Mouse (Mus musculus) urinary bladder, postnatal 0 days (tissue): ENCODE data around the gene Gm10715. TPM values are rescaled to one million over a fixed set of nuclear protein-coding genes. Genes with fewer than 3 reads are reported as not detected.

Source experiments
- microRNA-seq: library from miRNA; unstranded; fragments of <30 nt; microRNA quantifications from one replicate; pipeline ENCODE4, GENCODE M21; 2016
- polyA plus RNA-seq: library from polyadenylated mRNA; unstranded; fragments of >200 nt; fragmentation: Nextera tagmentation; extraction: Ambion mirVana; gene quantifications from 2 replicates; pipeline ENCODE4 v1.2.1, GENCODE M21; 2015

Gm10715 gene
- not detected in 2 replicates for polyA plus RNA-seq

DNA sequence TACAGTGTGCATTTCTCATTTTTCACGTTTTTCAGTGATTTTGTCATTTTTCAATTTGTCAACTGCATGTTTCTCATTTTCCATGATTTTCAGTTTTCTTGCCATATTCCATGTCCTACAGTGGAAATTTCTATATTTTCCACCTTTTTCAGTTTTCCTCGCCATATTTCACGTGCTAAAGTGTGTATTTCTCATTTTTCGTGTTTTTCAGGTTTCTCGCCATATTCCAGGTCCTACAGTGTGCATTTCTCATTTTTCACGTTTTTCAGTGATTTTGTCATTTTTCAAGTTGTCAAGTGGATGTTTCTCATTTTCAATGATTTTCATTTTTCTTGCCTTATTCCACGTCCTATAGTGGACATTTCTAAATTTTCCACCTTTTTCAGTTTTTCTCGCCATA, at the start of gene Gm10715:
Gene Gm10715 (plus strand): TSS at position 301 of the 400 bp plus-strand sequence.

DNA sequence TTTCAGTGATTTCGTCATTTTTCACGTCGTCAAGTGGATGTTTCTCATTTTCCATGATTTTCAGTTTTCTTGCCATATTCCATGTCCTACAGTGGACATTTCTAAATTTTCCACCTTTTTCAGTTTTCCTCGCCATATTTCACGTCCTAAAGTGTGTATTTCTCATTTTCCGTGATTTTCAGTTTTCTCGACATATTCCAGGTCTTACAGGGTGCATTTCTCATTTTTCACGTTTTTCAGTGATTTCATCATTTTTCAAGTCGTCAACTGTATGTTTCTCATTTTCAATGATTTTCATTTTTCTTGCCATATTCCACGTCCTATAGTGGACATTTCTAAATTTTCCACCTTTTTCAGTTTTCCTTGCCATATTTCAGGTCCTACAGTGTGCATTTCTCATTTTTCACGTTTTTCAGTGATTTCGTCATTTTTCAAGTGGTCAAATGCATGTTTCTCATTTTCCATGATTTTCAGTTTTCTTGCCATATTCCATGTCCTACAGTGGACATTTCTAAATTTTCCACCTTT, 36.2 kb upstream of the Gm10715 start, which contains the start of gene Gm10722:
Gene Gm10722 (plus strand): TSS at position 478 of the 528 bp plus-strand sequence.

DNA sequence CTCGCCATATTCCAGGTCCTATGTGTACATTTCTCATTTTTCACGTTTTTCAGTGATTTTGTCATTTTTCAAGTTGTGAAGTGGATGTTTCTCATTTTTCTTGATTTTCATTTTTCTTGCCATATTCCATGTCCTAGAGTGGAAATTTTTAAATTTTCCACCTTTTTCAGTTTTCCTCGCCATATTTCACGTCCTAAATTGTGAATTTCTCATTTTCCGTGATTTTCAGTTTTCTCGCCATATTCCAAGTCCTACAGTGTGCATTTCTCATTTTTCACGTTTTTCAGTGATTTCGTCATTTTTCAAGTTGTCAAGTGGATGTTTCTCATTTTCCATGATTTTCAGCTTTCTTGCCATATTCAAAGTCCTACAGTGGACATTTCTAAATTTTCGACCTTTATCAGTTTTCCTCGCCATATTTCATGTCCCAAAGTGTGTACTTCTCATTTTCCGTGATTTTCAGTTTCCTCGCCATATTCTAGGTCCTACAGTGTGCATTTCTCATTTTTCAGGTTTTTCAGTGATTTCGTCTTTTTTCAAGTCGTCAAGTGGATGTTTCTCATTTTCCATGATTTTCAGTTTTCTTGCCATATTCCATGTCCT, 33.8 kb upstream of the Gm10715 start, which contains the start of gene Gm11168:
Gene Gm11168 (plus strand): TSS at position 553 of the 603 bp plus-strand sequence.

DNA sequence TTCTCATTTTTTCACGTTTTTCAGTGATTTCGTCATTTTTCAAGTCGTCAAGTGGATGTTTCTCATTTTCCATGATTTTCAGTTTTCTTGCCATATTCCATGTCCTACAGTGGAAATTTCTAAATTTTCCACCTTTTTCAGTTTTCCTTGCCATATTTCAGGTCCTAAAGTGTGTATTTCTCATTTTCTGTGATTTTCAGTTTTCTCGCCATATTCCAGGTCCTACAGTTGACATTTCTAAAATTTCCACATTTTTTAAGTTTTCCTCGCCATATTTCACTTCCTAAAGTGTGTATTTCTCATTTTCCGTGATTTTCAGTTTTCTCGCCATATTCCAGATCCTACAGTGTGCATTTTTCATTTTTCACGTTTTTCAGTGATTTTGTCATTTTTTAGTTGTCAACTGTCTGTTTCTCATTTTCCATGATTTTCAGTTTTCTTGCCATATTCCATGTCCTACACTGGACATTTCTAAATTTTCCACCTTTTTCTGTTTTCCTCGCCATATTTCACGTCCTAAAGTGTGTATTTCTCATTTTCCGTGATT, 23.9 kb upstream of the Gm10715 start, which contains the start of gene Gm10721:
Gene Gm10721 (plus strand): TSS at position 408 of the 547 bp plus-strand sequence.

DNA sequence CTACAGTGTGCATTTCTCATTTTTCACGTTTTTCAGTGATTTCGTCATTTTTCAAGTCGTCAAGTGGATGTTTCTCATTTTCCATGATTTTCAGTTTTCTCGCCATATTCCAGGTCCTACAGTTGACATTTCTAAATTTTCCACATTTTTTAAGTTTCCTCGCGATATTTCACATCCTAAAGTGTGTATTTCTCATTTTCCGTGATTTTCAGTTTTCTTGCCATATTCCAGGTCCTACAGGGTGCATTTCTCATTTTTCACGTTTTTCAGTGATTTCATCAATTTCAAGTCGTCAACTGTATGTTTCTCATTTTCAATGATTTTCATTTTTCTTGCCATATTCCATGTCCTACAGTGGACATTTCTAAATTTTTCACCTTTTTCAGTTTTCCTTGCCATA, 21.3 kb upstream of the Gm10715 start, which contains the start of gene Gm10720:
Gene Gm10720 (plus strand): TSS at position 301 of the 400 bp plus-strand sequence.

DNA sequence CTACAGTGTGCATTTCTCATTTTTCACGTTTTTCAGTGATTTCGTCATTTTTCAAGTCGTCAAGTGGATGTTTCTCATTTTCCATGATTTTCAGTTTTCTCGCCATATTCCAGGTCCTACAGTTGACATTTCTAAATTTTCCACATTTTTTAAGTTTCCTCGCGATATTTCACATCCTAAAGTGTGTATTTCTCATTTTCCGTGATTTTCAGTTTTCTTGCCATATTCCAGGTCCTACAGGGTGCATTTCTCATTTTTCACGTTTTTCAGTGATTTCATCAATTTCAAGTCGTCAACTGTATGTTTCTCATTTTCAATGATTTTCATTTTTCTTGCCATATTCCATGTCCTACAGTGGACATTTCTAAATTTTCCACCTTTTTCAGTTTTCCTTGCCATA, 19.6 kb upstream of the Gm10715 start, which contains the start of gene Gm10719:
Gene Gm10719 (plus strand): TSS at position 301 of the 400 bp plus-strand sequence.

DNA sequence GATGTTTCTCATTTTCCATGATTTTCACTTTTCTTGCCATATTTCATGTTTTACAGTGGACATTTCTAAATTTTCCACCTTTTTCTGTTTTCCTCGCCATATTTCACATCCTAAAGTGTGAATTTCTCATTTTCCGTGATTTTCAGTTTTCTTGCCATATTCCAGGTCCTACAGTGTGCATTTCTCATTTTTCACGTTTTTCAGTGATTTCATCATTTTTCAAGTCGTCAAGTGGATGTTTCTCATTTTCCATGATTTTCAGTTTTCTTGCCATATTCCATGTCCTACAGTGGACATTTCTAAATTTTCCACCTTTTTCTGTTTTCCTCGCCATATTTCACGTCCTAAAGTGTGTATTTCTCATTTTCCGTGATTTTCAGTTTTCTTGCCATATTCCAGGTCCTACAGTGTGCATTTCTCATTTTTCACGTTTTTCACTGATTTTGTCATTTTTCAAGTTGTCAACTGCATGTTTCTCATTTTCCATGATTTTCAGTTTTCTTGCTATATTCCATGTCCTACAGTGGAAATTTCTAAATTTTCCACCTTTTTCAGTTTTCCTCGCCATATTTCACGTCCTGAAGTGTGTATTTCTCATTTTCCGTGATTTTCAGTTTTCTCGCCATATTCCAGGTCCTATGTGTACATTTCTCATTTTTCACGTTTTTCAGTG, 13.2 kb upstream of the Gm10715 start, which contains the start of gene Gm10718:
Gene Gm10718 (plus strand): TSS at position 236 of the 673 bp plus-strand sequence.

DNA sequence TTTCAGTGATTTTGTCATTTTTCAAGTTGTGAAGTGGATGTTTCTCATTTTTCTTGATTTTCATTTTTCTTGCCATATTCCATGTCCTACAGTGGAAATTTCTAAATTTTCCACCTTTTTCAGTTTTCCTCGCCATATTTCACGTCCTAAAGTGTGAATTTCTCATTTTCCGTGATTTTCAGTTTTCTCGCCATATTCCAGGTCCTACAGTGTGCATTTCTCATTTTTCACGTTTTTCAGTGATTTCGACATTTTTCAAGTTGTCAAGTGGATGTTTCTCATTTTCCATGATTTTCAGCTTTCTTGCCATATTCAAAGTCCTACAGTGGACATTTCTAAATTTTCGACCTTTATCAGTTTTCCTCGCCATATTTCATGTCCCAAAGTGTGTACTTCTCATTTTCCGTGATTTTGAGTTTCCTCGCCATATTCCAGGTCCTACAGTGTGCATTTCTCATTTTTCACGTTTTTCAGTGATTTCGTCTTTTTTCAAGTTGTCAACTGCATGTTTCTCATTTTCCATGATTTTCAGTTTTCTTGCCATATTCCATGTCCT, 11.7 kb upstream of the Gm10715 start, which contains the start of gene Gm10717:
Gene Gm10717 (plus strand): TSS at position 506 of the 556 bp plus-strand sequence.

DNA sequence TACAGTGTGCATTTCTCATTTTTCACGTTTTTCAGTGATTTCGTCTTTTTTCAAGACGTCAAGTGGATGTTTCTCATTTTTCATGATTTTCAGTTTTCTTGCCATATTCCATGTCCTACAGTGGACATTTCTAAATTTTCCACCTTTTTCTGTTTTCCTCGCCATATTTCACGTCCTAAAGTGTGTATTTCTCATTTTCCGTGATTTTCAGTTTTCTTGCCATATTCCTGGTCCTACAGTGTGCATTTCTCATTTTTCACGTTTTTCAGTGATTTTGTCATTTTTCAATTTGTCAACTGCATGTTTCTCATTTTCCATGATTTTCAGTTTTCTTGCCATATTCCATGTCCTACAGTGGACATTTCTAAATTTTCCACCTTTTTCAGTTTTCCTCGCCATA, 2.4 kb upstream of the Gm10715 start, which contains the start of gene Gm17535:
Gene Gm17535 (plus strand): TSS at position 301 of the 400 bp plus-strand sequence.

Small RNA genes within 50 kb of the gene (microRNA-seq; reads per million reads assigned to microRNA genes)
- not detected for gene Mir101c

Other genes starting within 250 kb of the Gm10715 start
- not detected in 2 replicates for gene Gm10722, start 36.0 kb upstream of the Gm10715 start, polyA plus RNA-seq
- gene Gm11168, start 33.5 kb upstream of the Gm10715 start, polyA plus RNA-seq: 0.25 TPM in 1 of 2 replicates, not detected in the other
- gene Gm10721, start 23.7 kb upstream of the Gm10715 start, polyA plus RNA-seq: 0.20 TPM in 1 of 2 replicates, not detected in the other
- not detected in 2 replicates for gene Gm10720, start 21.2 kb upstream of the Gm10715 start, polyA plus RNA-seq
- gene Gm10719, start 19.5 kb upstream of the Gm10715 start, polyA plus RNA-seq: 0.20 TPM in 1 of 2 replicates, not detected in the other
- gene Gm10718, start 13.3 kb upstream of the Gm10715 start, polyA plus RNA-seq: 0.39 and 0.97 TPM in 2 replicates
- 0.43 and 1.1 TPM in 2 replicates for gene Gm10717, start 11.5 kb upstream of the Gm10715 start, polyA plus RNA-seq
- not detected in 2 replicates for gene Gm17535, start 2.3 kb upstream of the Gm10715 start, polyA plus RNA-seq